Mouse (Mus musculus): Measurements from ENCODE around the gene Zswim4. TPM values are rescaled to one million over a fixed set of nuclear protein-coding genes. Genes with fewer than 3 reads are reported as not detected.

The Zswim4 gene
- polyA plus RNA-seq, 1 experiment from 2014 or later, result 2.8 TPM

DNA sequence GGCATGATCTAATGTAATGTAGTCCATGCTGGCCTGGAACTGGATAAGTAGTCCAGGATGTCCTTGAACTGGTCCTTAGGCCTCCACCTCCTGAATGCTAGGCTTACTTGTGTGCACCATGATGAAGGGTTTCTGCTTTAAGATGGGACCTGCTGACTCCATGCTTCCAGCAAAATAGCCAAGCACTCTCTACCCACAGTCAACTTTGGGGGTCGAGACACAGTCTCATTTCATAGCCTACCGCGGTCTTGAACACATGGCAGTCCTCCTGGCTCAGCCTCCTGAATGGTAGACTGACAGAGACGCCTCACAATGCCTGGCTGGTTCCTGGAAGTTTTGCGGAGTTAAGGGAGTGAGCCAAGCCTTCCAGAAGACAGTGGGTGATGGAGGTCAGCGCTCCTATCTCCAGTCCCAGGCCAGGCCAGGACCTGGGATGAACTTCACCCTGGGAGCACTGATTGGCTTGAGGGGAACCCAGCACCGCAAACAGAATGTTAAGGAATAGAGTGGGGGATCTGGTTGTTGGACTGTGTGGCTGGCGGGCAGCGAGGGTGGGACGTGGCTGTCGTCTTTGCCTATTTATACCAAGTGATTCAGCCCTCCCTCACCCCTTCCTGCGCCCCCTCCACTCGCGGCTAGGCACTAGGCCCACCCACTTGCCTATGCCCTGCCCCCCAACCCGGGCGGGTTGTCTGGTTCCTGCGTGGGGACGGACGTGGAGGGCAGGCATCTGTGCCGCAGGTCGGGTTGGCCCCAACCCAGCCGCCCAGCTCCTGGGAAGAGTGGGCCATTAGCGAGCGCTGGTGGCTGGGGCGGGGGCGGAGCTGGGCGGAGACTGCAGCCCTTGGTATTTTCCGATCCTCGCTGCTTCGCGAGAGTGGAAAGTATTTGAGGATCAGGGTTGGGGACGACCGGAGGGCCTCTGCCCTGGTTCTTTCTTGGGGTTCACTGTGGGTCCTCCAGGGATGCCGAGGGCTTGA lies 33.6 kb downstream of the Zswim4 start:
- Histone ChIP-seq H3K27ac (ENCODE audit: low read length) (peak overlapping the region; percentile 85), H3K9ac (ENCODE audit: low read depth, low read length) (peak overlapping the region; percentile 50), H3K27me3 (ENCODE audit: control insufficient read depth, insufficient read depth, low read depth, low read length) (peaks cover 28% of the 10 kb centered on the region), H3K4me2 (ENCODE audit: low read depth, low read length) (peak overlapping the region; percentile 62), H3K36me3 (ENCODE audit: control insufficient read depth, insufficient read depth) (no peaks in the 10 kb centered on the region), H3K9me3 (replicated peaks; ENCODE audit: control insufficient read depth, low read length) (no peaks in the 10 kb centered on the region), H3K4me1 (ENCODE audit: control insufficient read depth, low read depth, low read length) (peaks cover 36% of the 10 kb centered on the region), H3K4me3 (ENCODE audit: low read depth, low read length) (peak overlapping the region; percentile 51)
- peak; percentile 44 for ATAC-seq (ENCODE audit: low read depth)
- 5% methylated on average over 34 of the region's 34 CpGs for WGBS (ENCODE audit: insufficient replicate concordance)

GRCm38 (mm10) chr8:84202466-84202865 lies 34.4 kb downstream of the Zswim4 start:
- H3K4me1 ChIP-seq (ENCODE audit: control insufficient read depth, low read depth, low read length), result peaks cover 42% of the 10 kb centered on the region
- H3K27me3 ChIP-seq (ENCODE audit: control insufficient read depth, insufficient read depth, low read depth, low read length), result peaks cover 28% of the 10 kb centered on the region
- 31% methylated on average over 9 of the region's 9 CpGs for WGBS (ENCODE audit: insufficient replicate concordance)

GRCm38 (mm10) chr8:84201545-84202245 lies 35.2 kb downstream of the Zswim4 start:
- Histone ChIP-seq H3K4me2 (ENCODE audit: low read depth, low read length) (peak overlapping the region; percentile 62), H3K9me3 (replicated peaks; ENCODE audit: control insufficient read depth, low read length) (no peaks in the 10 kb centered on the region)
- ATAC-seq (ENCODE audit: low read depth), result no peak

More at GRCm38 (mm10) chr8:84202466-84202865, 34.4 kb downstream of the Zswim4 start:
- Histone ChIP-seq H3K27ac (ENCODE audit: low read length) (no peak overlapping the region), H3K9ac (ENCODE audit: low read depth, low read length) (no peak overlapping the region), H3K4me3 (ENCODE audit: low read depth, low read length) (peak overlapping the region; percentile 1; the same call in 1 of the 2 replicates), H3K9me3 (replicated peaks; ENCODE audit: control insufficient read depth, low read length) (no peaks in the 10 kb centered on the region), H3K4me2 (ENCODE audit: low read depth, low read length) (peak overlapping the region; percentile 62), H3K36me3 (ENCODE audit: control insufficient read depth, insufficient read depth) (no peaks in the 10 kb centered on the region)
- ATAC-seq (ENCODE audit: low read depth), result no peak

GRCm38 (mm10) chr8:84200652-84201544 lies 36.0 kb downstream of the Zswim4 start:
- peak overlapping the region; percentile 62 for H3K4me2 ChIP-seq (ENCODE audit: low read depth, low read length)
- H3K27me3 ChIP-seq (ENCODE audit: control insufficient read depth, insufficient read depth, low read depth, low read length), result peaks cover 28% of the 10 kb centered on the region
- H3K27ac ChIP-seq (ENCODE audit: low read length), result peak overlapping the region; percentile 62
- peak overlapping the region; percentile 66 for H3K4me3 ChIP-seq (ENCODE audit: low read depth, low read length)
- no peaks in the 10 kb centered on the region for H3K9me3 ChIP-seq (replicated peaks; ENCODE audit: control insufficient read depth, low read length)
- H3K9ac ChIP-seq (ENCODE audit: low read depth, low read length), result peak overlapping the region; percentile 72
- H3K4me1 ChIP-seq (ENCODE audit: control insufficient read depth, low read depth, low read length), result peaks cover 42% of the 10 kb centered on the region
- no peaks in the 10 kb centered on the region for H3K36me3 ChIP-seq (ENCODE audit: control insufficient read depth, insufficient read depth)
- peak; percentile 22; the same call in 1 of the 2 replicates for ATAC-seq (ENCODE audit: low read depth)
- WGBS (ENCODE audit: insufficient replicate concordance), result under 1% methylated on average over 46 of the region's 70 CpGs

More at GRCm38 (mm10) chr8:84201545-84202245, 35.2 kb downstream of the Zswim4 start:
- Histone ChIP-seq H3K4me3 (ENCODE audit: low read depth, low read length) (peak overlapping the region; percentile 66), H3K9ac (ENCODE audit: low read depth, low read length) (peak overlapping the region; percentile 72), H3K27me3 (ENCODE audit: control insufficient read depth, insufficient read depth, low read depth, low read length) (peaks cover 28% of the 10 kb centered on the region), H3K36me3 (ENCODE audit: control insufficient read depth, insufficient read depth) (no peaks in the 10 kb centered on the region), H3K27ac (ENCODE audit: low read length) (peak overlapping the region; percentile 62), H3K4me1 (ENCODE audit: control insufficient read depth, low read depth, low read length) (peaks cover 42% of the 10 kb centered on the region)
- WGBS (ENCODE audit: insufficient replicate concordance), result 22% methylated on average over 15 of the region's 15 CpGs

GRCm38 (mm10) chr8:84200126-84200555 lies 36.7 kb downstream of the Zswim4 start:
- H3K4me1 ChIP-seq (ENCODE audit: control insufficient read depth, low read depth, low read length), result peaks cover 42% of the 10 kb centered on the region
- H3K36me3 ChIP-seq (ENCODE audit: control insufficient read depth, insufficient read depth), result no peaks in the 10 kb centered on the region
- no peak for ATAC-seq (ENCODE audit: low read depth)
- 29% methylated on average over 8 of the region's 8 CpGs for WGBS (ENCODE audit: insufficient replicate concordance)
- H3K9me3 ChIP-seq (replicated peaks; ENCODE audit: control insufficient read depth, low read length), result no peaks in the 10 kb centered on the region
- peak overlapping the region; percentile 66 for H3K4me3 ChIP-seq (ENCODE audit: low read depth, low read length)
- H3K4me2 ChIP-seq (ENCODE audit: low read depth, low read length), result peak overlapping the region; percentile 62
- H3K9ac ChIP-seq (ENCODE audit: low read depth, low read length), result no peak overlapping the region
- H3K27me3 ChIP-seq (ENCODE audit: control insufficient read depth, insufficient read depth, low read depth, low read length), result peaks cover 28% of the 10 kb centered on the region
- no peak overlapping the region for H3K27ac ChIP-seq (ENCODE audit: low read length)

GRCm38 (mm10) chr8:84199348-84200125 lies 37.3 kb downstream of the Zswim4 start:
- WGBS (ENCODE audit: insufficient replicate concordance), result 36% methylated on average over 11 of the region's 11 CpGs
- Histone ChIP-seq H3K9ac (ENCODE audit: low read depth, low read length) (no peak overlapping the region), H3K4me1 (ENCODE audit: control insufficient read depth, low read depth, low read length) (peaks cover 42% of the 10 kb centered on the region), H3K9me3 (replicated peaks; ENCODE audit: control insufficient read depth, low read length) (no peaks in the 10 kb centered on the region), H3K36me3 (ENCODE audit: control insufficient read depth, insufficient read depth) (no peaks in the 10 kb centered on the region), H3K4me3 (ENCODE audit: low read depth, low read length) (no peak overlapping the region), H3K4me2 (ENCODE audit: low read depth, low read length) (no peak overlapping the region), H3K27me3 (ENCODE audit: control insufficient read depth, insufficient read depth, low read depth, low read length) (peaks cover 28% of the 10 kb centered on the region), H3K27ac (ENCODE audit: low read length) (no peak overlapping the region)
- ATAC-seq (ENCODE audit: low read depth), result no peak

DNA sequence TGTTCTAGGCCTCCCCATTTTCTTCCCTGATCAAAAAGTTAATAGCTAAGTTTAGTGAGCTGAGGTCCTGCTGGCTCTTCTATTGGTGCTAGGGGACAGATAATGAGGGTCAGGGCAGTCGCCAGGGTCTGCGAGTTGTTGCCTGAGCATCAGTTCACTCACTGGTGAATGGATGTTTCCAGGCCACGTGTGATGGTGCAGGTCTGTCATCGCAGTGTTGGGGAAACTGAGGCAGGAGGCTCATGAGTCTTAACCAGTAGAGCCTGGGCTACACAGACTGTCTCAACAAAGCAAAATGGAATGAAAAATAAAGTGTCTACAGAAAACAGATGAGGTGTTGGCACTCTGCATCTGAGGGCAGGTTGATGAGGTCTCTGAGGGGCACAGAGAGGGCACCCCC lies 38.0 kb downstream of the Zswim4 start:
- WGBS (ENCODE audit: insufficient replicate concordance), result 26% methylated on average over 4 of the region's 4 CpGs
- Histone ChIP-seq H3K9me3 (replicated peaks; ENCODE audit: control insufficient read depth, low read length) (no peaks in the 10 kb centered on the region), H3K4me3 (ENCODE audit: low read depth, low read length) (no peak overlapping the region; the same call in 1 of the 2 replicates), H3K27ac (ENCODE audit: low read length) (peak overlapping the region; percentile 68; the same call in 1 of the 2 replicates), H3K27me3 (ENCODE audit: control insufficient read depth, insufficient read depth, low read depth, low read length) (peaks cover 28% of the 10 kb centered on the region), H3K36me3 (ENCODE audit: control insufficient read depth, insufficient read depth) (no peaks in the 10 kb centered on the region), H3K9ac (ENCODE audit: low read depth, low read length) (no peak overlapping the region), H3K4me2 (ENCODE audit: low read depth, low read length) (peak overlapping the region; percentile 81; the same call in 1 of the 2 replicates), H3K4me1 (ENCODE audit: control insufficient read depth, low read depth, low read length) (peaks cover 42% of the 10 kb centered on the region)
- no peak for ATAC-seq (ENCODE audit: low read depth)
